Mouse (Mus musculus) stomach, embryonic 14.5 days (tissue): ENCODE results near the gene BC028528. TPM values are rescaled to one million over a fixed set of nuclear protein-coding genes. Genes with fewer than 3 reads are reported as not detected.

Experiments
- ATAC-seq: fragments of 200-750 bp; cut with Nextera tagmentation; 2 replicates; pipeline ENCODE4 v1.8.0; 2017; ENCODE audit warnings: low read depth, moderate TSS enrichment; ENCODE audit not compliant: insufficient number of reproducible peaks, insufficient read depth, low FRiP score
- H3K27ac ChIP-seq: fragments of 300-500 bp; sonication (generic); 2 replicates; pipeline ENCODE4 v1.5.1; 2014; ENCODE audit warnings: mild to moderate bottlenecking, low read length, moderate library complexity, mixed read lengths
- H3K27me3 ChIP-seq: fragments of 300-500 bp; sonication (generic); 2 replicates; pipeline ENCODE4 v1.6.1; 2014; ENCODE audit warnings: low read length, control low read depth, mixed read lengths; ENCODE audit not compliant: control insufficient read depth, insufficient read depth
- H3K36me3 ChIP-seq: fragments of 300-500 bp; sonication (generic); 2 replicates; pipeline ENCODE4 v1.6.1; 2014; ENCODE audit warnings: mild to moderate bottlenecking, control low read depth, low read length, moderate library complexity, mixed read lengths; ENCODE audit not compliant: control insufficient read depth, insufficient read depth
- H3K4me1 ChIP-seq: fragments of 300-500 bp; sonication (generic); 2 replicates; pipeline ENCODE4 v1.6.1; 2014; ENCODE audit warnings: low read length, control low read depth, mixed read lengths; ENCODE audit not compliant: control insufficient read depth, insufficient read depth
- H3K4me2 ChIP-seq: fragments of 300-500 bp; sonication (generic); replicated peaks from 2 replicates; pipeline ENCODE4 v1.6.1; 2014; ENCODE audit warnings: low read depth, low read length, control low read depth
- H3K4me3 ChIP-seq: fragments of 300-500 bp; sonication (generic); 2 replicates; pipeline ENCODE4 v1.5.1; 2014; ENCODE audit warnings: low read depth, low read length, control low read depth
- H3K9ac ChIP-seq: fragments of 300-500 bp; sonication (generic); replicated peaks from 2 replicates; pipeline ENCODE4 v1.6.1; 2014; ENCODE audit warnings: low read depth, mild to moderate bottlenecking, control low read depth, low read length, moderate library complexity, mixed read lengths
- H3K9me3 ChIP-seq: fragments of 300-500 bp; sonication (generic); 2 replicates; pipeline ENCODE4 v1.6.1; 2016; ENCODE audit warnings: low read depth, low read length, control low read depth; ENCODE audit not compliant: control insufficient read depth
- WGBS: fragments of 180-500 bp; shearing (Covaris S2); extraction: QIAGEN DNeasy Blood & Tissue Kit; methylation state at CpG from one replicate; pipeline ENCODE4 v1.1.7; 2014; 5-methylcytosine and 5-hydroxymethylcytosine counted together
- polyA plus RNA-seq: library from polyadenylated mRNA; unstranded; fragments of >200 nt; fragmentation: Nextera tagmentation; extraction: Ambion mirVana; gene quantifications from 2 replicates; pipeline ENCODE4 v1.2.1, GENCODE M21; 2014

The BC028528 gene
- polyA plus RNA-seq, 1 experiment from 2014 or later, result 28.0 TPM

DNA sequence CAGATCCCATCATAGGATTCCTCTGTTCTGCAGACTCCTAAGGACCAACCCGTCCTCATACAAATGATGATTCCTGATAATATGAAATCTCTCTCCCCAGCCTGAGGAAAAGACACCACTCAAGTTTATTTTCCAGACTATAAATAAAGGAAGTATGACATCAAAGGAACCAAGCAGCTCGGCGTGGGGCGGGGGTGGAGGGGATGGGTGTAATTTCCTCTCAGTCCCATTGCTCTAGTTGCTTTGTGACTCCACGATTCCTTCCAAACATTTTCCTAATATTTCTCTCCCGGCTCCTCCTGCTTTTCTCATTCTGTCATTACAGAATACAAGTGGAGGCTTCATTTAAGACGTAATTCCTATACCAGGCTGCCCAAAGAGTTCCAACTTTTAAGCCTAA is 1.3 kb upstream of the BC028528 start:
- H3K9me3 ChIP-seq, result no peaks in the 10 kb centered on the region
- H3K9ac ChIP-seq, result no peak overlapping the region; the same call in 1 of the 2 replicates
- H3K4me3 ChIP-seq, result peak overlapping the region; percentile 66
- H3K4me2 ChIP-seq, result peak overlapping the region; percentile 57
- WGBS, result 16% methylated on average over 7 of the region's 7 CpGs
- no peaks in the 10 kb centered on the region; the same call in 1 of the 2 replicates for H3K36me3 ChIP-seq
- H3K27me3 ChIP-seq, result no peaks in the 10 kb centered on the region
- H3K4me1 ChIP-seq, result peaks cover 24% of the 10 kb centered on the region; the same call in 1 of the 2 replicates
- ATAC-seq, result no peak
- H3K27ac ChIP-seq, result peak overlapping the region; percentile 84

DNA sequence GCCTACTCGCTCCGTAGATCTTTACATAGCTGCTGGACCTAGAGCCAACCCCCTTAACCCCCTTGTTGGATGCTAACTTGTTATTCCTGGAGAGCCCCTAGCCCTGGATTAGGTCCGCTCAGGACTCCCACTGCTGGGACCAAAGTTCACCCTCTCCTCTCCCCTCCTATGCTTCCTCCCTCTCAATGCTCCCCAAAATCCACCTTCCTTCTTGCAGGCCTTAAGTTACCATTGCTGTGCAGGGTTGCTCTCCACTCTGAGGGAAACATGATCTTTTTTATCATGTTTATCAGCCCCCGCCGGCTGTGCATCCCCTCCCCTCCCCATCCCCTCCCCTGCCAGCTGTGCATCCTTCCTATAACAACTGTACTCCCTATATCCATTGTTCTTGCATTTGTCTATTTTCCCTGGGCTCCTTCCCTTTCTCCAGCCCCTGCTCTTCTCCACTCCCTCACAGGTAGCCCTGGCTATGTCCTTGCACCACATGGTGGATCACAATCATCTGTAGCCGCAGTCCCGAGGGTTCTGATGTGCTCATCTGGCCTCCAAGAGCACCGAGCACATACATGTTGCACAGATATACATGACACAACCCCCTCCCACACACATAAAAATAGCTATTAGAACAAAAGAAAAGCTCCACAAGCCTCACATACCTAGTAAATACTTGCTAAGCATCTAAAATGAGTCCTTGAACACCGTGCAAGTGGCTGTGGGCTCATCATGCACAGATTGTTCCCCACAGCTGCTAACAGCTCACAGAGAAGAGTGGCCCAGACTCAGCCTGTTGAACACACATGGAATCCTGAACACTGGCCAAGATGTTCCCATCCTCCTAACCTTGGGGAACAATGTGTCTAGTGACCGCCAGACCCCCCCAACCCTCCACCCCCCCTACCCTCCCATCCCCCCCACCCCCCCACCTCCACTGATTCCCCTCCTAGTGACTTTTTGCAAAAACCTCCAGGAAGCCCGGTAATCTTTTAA is 554 bp upstream of the BC028528 start:
- Histone ChIP-seq H3K36me3 (no peaks in the 10 kb centered on the region), H3K9me3 (no peaks in the 10 kb centered on the region), H3K27ac (peak overlapping the region; percentile 90), H3K9ac (peak overlapping the region; percentile 28; the same call in 1 of the 2 replicates), H3K4me3 (peak overlapping the region; percentile 25), H3K4me2 (peak overlapping the region; percentile 51), H3K4me1 (peaks cover 24% of the 10 kb centered on the region; the same call in 1 of the 2 replicates), H3K27me3 (no peaks in the 10 kb centered on the region)
- ATAC-seq, result no peak
- WGBS, result 32% methylated on average over 11 of the region's 11 CpGs

DNA sequence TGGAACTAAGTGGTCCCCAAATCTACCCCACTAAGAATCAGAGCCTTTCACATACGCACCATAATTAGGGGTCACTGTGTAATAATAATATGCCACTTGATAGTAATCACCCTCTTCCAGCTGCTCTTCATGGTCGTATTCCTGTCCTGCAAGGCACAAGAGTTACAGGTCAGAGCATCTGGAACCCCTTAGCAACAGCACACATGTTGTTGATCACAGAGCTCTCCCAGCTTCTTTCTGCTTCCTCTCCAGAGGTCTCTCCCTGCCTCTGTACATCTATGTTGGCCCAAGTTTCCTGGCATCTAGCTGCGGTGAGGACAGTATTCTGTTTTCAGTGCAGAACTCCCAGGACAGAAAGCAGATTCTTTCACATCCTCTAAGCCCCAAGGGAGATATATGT is 2.1 kb downstream of the BC028528 start:
- Histone ChIP-seq H3K27me3 (no peaks in the 10 kb centered on the region), H3K4me3 (no peak overlapping the region), H3K9ac (no peak overlapping the region), H3K27ac (no peak overlapping the region), H3K9me3 (no peaks in the 10 kb centered on the region), H3K4me1 (peaks cover 24% of the 10 kb centered on the region; the same call in 1 of the 2 replicates), H3K4me2 (no peak overlapping the region), H3K36me3 (no peaks in the 10 kb centered on the region)
- 75% methylated on average over 3 of the region's 3 CpGs for WGBS
- no peak for ATAC-seq

DNA sequence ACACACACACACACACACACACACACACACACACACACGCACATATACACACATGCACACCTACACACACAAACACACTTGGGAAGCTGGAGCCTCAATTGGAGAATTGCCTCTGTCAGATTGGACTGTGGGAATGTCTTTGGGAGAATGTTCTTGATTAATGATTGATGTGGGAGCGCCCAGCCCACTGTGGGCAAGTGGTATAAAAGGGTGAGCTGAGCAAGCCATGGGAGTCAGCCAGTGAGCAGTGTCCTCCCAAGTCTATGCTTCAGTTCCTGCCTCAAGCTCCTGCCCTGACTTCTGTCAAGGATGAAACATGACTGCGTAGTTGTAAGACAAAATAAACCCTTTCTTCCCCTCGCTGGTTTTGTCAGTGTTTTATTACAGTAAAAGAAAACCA is 4.2 kb downstream of the BC028528 start:
- Histone ChIP-seq H3K4me3 (no peak overlapping the region), H3K4me2 (no peak overlapping the region), H3K9me3 (no peaks in the 10 kb centered on the region), H3K27me3 (no peaks in the 10 kb centered on the region), H3K27ac (no peak overlapping the region), H3K9ac (no peak overlapping the region), H3K4me1 (peaks cover 19% of the 10 kb centered on the region; the same call in 1 of the 2 replicates), H3K36me3 (no peaks in the 10 kb centered on the region)
- no peak for ATAC-seq
- WGBS, result 71% methylated on average over 4 of the region's 4 CpGs

DNA sequence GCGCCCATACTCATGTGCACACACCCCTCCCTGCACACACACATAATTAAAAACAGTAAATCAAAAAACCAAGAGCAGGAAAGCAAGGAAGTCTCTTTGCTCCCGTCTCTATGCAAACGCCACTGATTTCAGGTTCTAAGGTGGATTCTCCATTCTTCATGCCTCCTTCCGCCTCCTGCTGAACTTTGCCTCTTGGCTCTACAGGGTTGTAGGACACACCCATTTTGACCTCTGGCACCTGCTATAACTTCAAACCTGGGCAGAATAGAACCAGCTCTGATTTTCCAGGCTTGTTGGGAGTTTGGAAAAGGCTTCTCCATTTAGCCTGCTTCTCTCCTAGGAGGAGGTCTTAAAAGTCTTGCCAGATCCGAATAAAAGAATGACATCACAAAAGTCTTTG is 7.4 kb downstream of the BC028528 start:
- Histone ChIP-seq H3K4me2 (no peak overlapping the region), H3K9ac (no peak overlapping the region), H3K9me3 (no peaks in the 10 kb centered on the region), H3K27me3 (no peaks in the 10 kb centered on the region), H3K27ac (no peak overlapping the region), H3K4me3 (no peak overlapping the region), H3K4me1 (0 out of 2 replicates have a peak, but pooled peaks cover 3% of the 10 kb centered on the region), H3K36me3 (no peaks in the 10 kb centered on the region)
- ATAC-seq, result no peak
- WGBS, result 77% methylated on average over 5 of the region's 5 CpGs

DNA sequence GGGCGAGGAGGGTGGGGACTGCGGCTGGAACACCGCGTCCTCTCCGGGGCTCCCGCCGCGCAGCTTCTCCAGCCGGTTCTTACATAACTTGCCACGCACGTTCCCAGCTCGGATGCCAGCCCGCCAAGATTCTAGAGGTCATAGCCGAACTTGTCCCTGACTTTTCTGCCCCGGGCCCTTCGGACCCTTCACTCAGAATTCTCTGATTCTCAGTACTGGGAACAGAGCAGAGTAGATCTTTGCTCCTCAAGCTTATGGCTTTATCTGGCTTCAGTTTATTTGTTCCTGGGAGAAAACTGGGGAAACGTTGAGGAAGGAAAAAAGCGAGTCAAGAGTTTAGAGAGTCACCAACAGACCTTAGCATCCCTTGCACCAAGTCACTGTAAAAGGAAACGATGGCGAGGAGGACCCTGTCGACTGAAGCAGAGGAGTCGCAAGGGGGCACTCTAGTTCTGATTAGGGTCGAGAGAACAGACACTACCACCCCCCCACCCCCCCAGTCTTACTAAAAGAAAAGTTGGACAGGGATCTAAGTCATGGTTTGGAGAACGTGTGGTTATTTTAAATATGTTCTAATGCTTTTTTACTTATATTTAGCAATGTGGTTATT is 8.9 kb downstream of the BC028528 start:
- no peaks in the 10 kb centered on the region for H3K36me3 ChIP-seq
- H3K4me1 ChIP-seq, result 0 out of 2 replicates have a peak, but pooled peaks cover 3% of the 10 kb centered on the region
- H3K9me3 ChIP-seq, result no peaks in the 10 kb centered on the region
- H3K4me3 ChIP-seq, result peak overlapping the region; percentile 43
- WGBS, result 3% methylated on average over 24 of the region's 24 CpGs
- no peak overlapping the region for H3K27ac ChIP-seq
- H3K4me2 ChIP-seq, result peak overlapping the region; percentile 98
- ATAC-seq, result no peak; the same call in 1 of the 2 replicates
- no peaks in the 10 kb centered on the region for H3K27me3 ChIP-seq
- no peak overlapping the region for H3K9ac ChIP-seq

DNA sequence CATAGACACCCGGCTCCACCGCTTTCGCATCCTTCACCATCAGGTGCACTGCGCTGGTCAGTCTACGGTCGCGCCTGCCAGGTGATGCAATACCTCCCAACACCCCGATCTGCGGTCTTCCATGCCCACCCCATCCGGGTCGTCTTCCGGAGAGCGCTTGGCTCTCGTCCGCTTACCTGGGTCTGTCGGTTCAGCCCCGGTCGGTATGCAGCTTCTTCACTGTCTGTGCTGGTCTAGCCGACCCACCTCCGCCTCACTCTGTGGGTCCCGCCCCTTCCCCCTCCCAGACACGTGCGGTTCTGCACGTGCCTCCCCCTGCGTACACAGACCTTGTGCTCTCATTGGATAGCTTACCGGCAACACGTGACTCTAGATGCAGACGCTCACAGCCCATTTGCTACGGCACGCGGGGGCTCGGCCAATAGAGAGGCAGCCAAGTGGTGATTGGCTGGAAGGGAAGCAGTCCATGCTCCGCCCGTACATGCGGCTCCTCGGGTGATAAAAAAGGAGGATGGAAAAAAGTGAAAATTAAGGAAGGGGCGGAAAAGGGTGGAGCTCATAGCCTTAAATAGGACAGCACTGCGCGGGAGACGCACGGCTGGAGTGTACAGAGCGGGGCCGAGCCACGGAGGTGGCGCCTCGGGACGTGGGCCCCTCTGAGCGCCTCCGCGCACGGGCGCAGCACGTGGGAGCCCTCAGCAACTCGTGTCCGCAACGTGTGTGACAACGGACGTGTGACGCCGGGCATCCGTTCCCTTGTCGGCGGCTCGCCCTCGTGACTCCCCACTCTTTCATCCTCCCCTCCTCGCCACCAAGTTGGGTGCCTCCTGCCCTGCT is 9.6 kb downstream of the BC028528 start, which contains the start of gene Ciart:
Gene Ciart, minus strand, starts transcription at position 273 of the 837 bp plus-strand sequence.
- Histone ChIP-seq H3K9ac (no peak within 1 kb of the TSS), H3K27ac (no peak within 1 kb of the TSS), H3K9me3 (no peaks in the 10 kb centered on the region), H3K4me1 (0 out of 2 replicates have a peak, but pooled peaks cover 3% of the 10 kb centered on the region), H3K4me2 (peak within 1 kb of the TSS; percentile 98), H3K4me3 (peak within 1 kb of the TSS; percentile 43), H3K27me3 (no peaks in the 10 kb centered on the region), H3K36me3 (no peaks in the 10 kb centered on the region)
- ATAC-seq, result peak; percentile 98
- under 1% methylated on average over 66 of the region's 66 CpGs for WGBS

DNA sequence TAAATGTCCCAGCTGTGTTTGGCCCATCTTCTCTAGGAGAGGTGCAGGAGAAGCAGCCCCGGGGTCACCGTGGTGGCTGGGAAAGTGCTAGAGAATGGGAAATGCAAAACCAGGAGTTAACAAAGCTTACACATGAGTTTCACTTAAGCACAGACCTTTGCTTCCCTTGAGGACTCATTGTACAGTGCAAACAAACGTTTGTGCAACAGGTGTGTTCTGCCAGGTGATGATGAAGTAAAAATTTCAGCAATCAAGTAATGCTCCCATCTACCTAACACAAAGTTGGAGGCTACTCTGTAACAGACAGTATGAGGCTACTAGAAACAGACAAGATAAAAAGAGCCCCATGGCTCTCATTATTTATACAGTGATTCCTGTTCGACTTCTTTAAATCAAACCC is 12.7 kb downstream of the BC028528 start:
- no peaks in the 10 kb centered on the region for H3K9me3 ChIP-seq
- 82% methylated on average over 4 of the region's 4 CpGs for WGBS
- no peaks in the 10 kb centered on the region for H3K36me3 ChIP-seq
- no peak for ATAC-seq
- H3K9ac ChIP-seq, result no peak overlapping the region
- H3K27me3 ChIP-seq, result no peaks in the 10 kb centered on the region
- H3K27ac ChIP-seq, result no peak overlapping the region
- H3K4me1 ChIP-seq, result 0 out of 2 replicates have a peak, but pooled peaks cover 3% of the 10 kb centered on the region
- no peak overlapping the region for H3K4me3 ChIP-seq
- H3K4me2 ChIP-seq, result no peak overlapping the region
